Mouse (Mus musculus) thymus, adult 2 months (tissue): ENCODE measurements around the gene Auts2.

Experiments
- CTCF ChIP-seq: fragments of 200-500 bp; IDR thresholded peaks from 2 replicates; pipeline ENCODE4 v1.5.1; 2012; ENCODE audit warnings: mild to moderate bottlenecking, control low read depth, low read length, moderate library complexity, borderline replicate concordance; ENCODE audit not compliant: control insufficient read depth, poor library complexity, insufficient read depth; ENCODE audit errors: extremely low read depth
- POLR2A ChIP-seq: fragments of 200-500 bp; IDR thresholded peaks from 2 replicates; pipeline ENCODE4 v1.6.1; 2012; ENCODE audit warnings: mild to moderate bottlenecking, low read length, control low read depth, moderate library complexity; ENCODE audit not compliant: control insufficient read depth, poor library complexity, insufficient read depth; ENCODE audit errors: extremely low read depth

DNA sequence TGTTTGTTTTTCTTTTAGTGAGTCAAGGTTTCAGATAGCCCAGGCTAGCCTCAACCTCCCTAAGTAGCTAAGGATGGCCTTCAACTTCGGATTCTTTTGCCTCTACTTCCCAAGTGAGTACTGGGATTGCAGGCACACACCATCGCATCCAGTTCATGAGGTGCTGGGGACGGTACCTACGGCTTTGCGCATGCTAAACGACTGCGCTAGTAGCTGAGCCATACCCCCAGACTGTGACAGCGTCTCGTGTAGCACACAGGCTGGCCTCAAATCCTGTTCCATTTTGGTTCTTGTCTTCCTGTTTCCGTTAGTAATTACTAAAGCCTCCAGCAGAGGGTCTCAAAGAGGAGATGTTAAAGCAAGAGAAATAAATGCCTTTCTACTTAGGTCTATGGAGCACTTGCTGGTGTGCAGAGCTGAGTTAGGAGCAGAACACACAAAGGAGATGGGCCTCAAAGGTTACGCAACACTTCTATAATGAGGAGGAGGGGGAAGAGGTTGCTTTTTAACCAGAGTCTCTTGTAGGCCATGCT, 967.3 kb downstream of the Auts2 start:
- no peak for TF ChIP-seq CTCF
- TF ChIP-seq POLR2A, result no peak
